Mouse (Mus musculus) central nervous system, embryonic 11.5 days (tissue): ENCODE measurements around the gene Gm18336. TPM values are rescaled to one million over a fixed set of nuclear protein-coding genes. Genes with fewer than 3 reads are reported as not detected.

Experiments used
- polyA plus RNA-seq: library from polyadenylated mRNA; depleted of rRNA; stranded (reverse); fragments of >200 nt; gene quantifications from 2 replicates; pipeline ENCODE4 v1.2.3, GENCODE M21; 2012; rRNA removed

Gm18336 gene
- 0.09 and 0.25 TPM in 2 replicates for polyA plus RNA-seq

GRCm38 (mm10) chrX:73398636-73399035, at the start of gene Gm18336:
Gene Gm18336, minus strand, starts transcription at chrX:73398736.

GRCm38 (mm10) chrX:73435252-73435651, 36.7 kb upstream of the Gm18336 start, which contains the start of gene Trex2:
Gene Trex2, minus strand, starts transcription at chrX:73435344.

GRCm38 (mm10) chrX:73410880-73411517, 12.5 kb upstream of the Gm18336 start, which contains the start of gene Zfp92:
Gene Zfp92, plus strand, starts transcription at chrX:73411096.

Other genes with a start within 250 kb of the Gm18336 start
- gene Xlr5b, start 249.9 kb downstream of the Gm18336 start, polyA plus RNA-seq, result not detected in 2 replicates
- 0.04 TPM in 1 of 2 replicates, not detected in the other for gene DXBay18, start 249.3 kb downstream of the Gm18336 start, polyA plus RNA-seq
- not detected in 2 replicates for gene Spin2d, start 221.7 kb downstream of the Gm18336 start, polyA plus RNA-seq
- gene Xlr3b, start 206.5 kb downstream of the Gm18336 start, polyA plus RNA-seq, result 9.6 and 11.1 TPM in 2 replicates
- gene Xlr4b, start 184.4 kb downstream of the Gm18336 start, polyA plus RNA-seq, result 0.48 and 0.92 TPM in 2 replicates
- gene F8a, start 170.4 kb downstream of the Gm18336 start, polyA plus RNA-seq, result 6.0 and 6.8 TPM in 2 replicates
- gene Xlr4c, start 155.6 kb downstream of the Gm18336 start, polyA plus RNA-seq, result 0.78 TPM in 1 of 2 replicates, not detected in the other
- 0.06 and 0.14 TPM in 2 replicates for gene Xlr3c, start 133.3 kb downstream of the Gm18336 start, polyA plus RNA-seq
- 0.05 TPM in 1 of 2 replicates, not detected in the other for gene Xlr5a, start 105.8 kb downstream of the Gm18336 start, polyA plus RNA-seq
- not detected in 2 replicates for gene Xlr5c, start 105.8 kb downstream of the Gm18336 start, polyA plus RNA-seq
- not detected in 2 replicates for gene Gm45015, start 61.9 kb downstream of the Gm18336 start, polyA plus RNA-seq
- gene Zfp275, start 56.1 kb downstream of the Gm18336 start, polyA plus RNA-seq, result 14.2 and 28.7 TPM in 2 replicates
- 0.12 and 0.27 TPM in 2 replicates for gene Zfp92, start 12.4 kb upstream of the Gm18336 start, polyA plus RNA-seq
- not detected in 2 replicates for gene Trex2, start 36.6 kb upstream of the Gm18336 start, polyA plus RNA-seq
- gene Haus7, start 60.3 kb upstream of the Gm18336 start, polyA plus RNA-seq, result 57.9 and 63.7 TPM in 2 replicates
- 28.7 and 60.6 TPM in 2 replicates for gene Bgn, start 84.9 kb upstream of the Gm18336 start, polyA plus RNA-seq
- gene Atp2b3, start 104.3 kb upstream of the Gm18336 start, polyA plus RNA-seq, result 0.64 and 0.71 TPM in 2 replicates
- 11.3 and 16.0 TPM in 2 replicates for gene Dusp9, start 240.7 kb upstream of the Gm18336 start, polyA plus RNA-seq